Mouse (Mus musculus) lung, embryonic 16.5 days (tissue): ENCODE measurements at regions not wholly inside any gene's neighbourhood (a gene's known extent, or its start where the extent isn't known, plus 50 kb on each side); places are given as distances from the start of the nearest gene placed in this dataset.

Experiments
- ATAC-seq: fragments of 200-750 bp; cut with Nextera tagmentation; 2 replicates; pipeline ENCODE4 v1.8.0; 2017; ENCODE audit warnings: low read depth, mild to moderate bottlenecking, moderate library complexity
- H3K27ac ChIP-seq: fragments of 300-500 bp; sonication (generic); 2 replicates; pipeline ENCODE4 v1.5.1; 2014; ENCODE audit warnings: mild to moderate bottlenecking, control low read depth, low read length
- H3K27me3 ChIP-seq: fragments of 300-500 bp; sonication (generic); 2 replicates; pipeline ENCODE4 v1.6.1; 2014; ENCODE audit warnings: low read depth, low read length, mixed read lengths; ENCODE audit not compliant: control insufficient read depth, insufficient read depth
- H3K36me3 ChIP-seq: fragments of 300-500 bp; sonication (generic); 2 replicates; pipeline ENCODE4 v1.6.1; 2014; ENCODE audit warnings: low read length; ENCODE audit not compliant: control insufficient read depth, insufficient read depth
- H3K4me1 ChIP-seq: fragments of 300-500 bp; sonication (generic); replicated peaks from 2 replicates; pipeline ENCODE4 v1.6.1; 2014; ENCODE audit warnings: low read length, mixed read lengths; ENCODE audit not compliant: control insufficient read depth, insufficient read depth
- H3K4me2 ChIP-seq: fragments of 300-500 bp; sonication (generic); 2 replicates; pipeline ENCODE4 v1.6.1; 2014; ENCODE audit warnings: low read depth, low read length, control low read depth
- H3K4me3 ChIP-seq: fragments of 300-500 bp; sonication (generic); 2 replicates; pipeline ENCODE4 v1.5.1; 2014; ENCODE audit warnings: mild to moderate bottlenecking, low read length, control low read depth
- H3K9ac ChIP-seq: fragments of 300-500 bp; sonication (generic); 2 replicates; pipeline ENCODE4 v1.6.1; 2014; ENCODE audit warnings: low read length, control low read depth
- H3K9me3 ChIP-seq: fragments of 300-500 bp; sonication (generic); 2 replicates; pipeline ENCODE4 v1.6.1; 2016; ENCODE audit warnings: low read length; ENCODE audit not compliant: control insufficient read depth
- WGBS: fragments of 180-500 bp; shearing (Covaris S2); extraction: QIAGEN DNeasy Blood & Tissue Kit; methylation state at CpG from one replicate; pipeline ENCODE4 v1.1.7; 2014; 5-methylcytosine and 5-hydroxymethylcytosine counted together

GRCm38 (mm10) chr14:76927245-76927806 lies 109.2 kb upstream of the Ccdc122 start:
- no peak overlapping the region for H3K27ac ChIP-seq
- ATAC-seq, result no peak
- H3K4me2 ChIP-seq, result no peak overlapping the region
- no peak overlapping the region for H3K9ac ChIP-seq
- no peaks in the 10 kb centered on the region for H3K27me3 ChIP-seq
- no peak overlapping the region for H3K4me3 ChIP-seq
- H3K36me3 ChIP-seq, result no peaks in the 10 kb centered on the region
- H3K4me1 ChIP-seq, result peaks cover 6% of the 10 kb centered on the region; the same call in 1 of the 2 replicates
- no peaks in the 10 kb centered on the region for H3K9me3 ChIP-seq
- 74% methylated on average over 5 of the region's 5 CpGs for WGBS

GRCm38 (mm10) chr14:76926416-76926815 lies 110.2 kb upstream of the Ccdc122 start:
- WGBS, result 88% methylated on average over 7 of the region's 7 CpGs
- Histone ChIP-seq H3K9ac (no peak overlapping the region), H3K27ac (no peak overlapping the region), H3K4me1 (peaks cover 5% of the 10 kb centered on the region; the same call in 1 of the 2 replicates), H3K36me3 (no peaks in the 10 kb centered on the region), H3K4me2 (no peak overlapping the region), H3K4me3 (no peak overlapping the region), H3K27me3 (no peaks in the 10 kb centered on the region), H3K9me3 (no peaks in the 10 kb centered on the region)
- no peak for ATAC-seq

- ATAC-seq, result no peak
- no peaks in the 10 kb centered on the region for H3K4me1 ChIP-seq
- H3K36me3 ChIP-seq, result no peaks in the 10 kb centered on the region
- H3K4me3 ChIP-seq, result no peak overlapping the region
- H3K4me2 ChIP-seq, result no peak overlapping the region
- no peak overlapping the region for H3K27ac ChIP-seq
- H3K27me3 ChIP-seq, result no peaks in the 10 kb centered on the region
- H3K9me3 ChIP-seq, result no peaks in the 10 kb centered on the region
- no peak overlapping the region for H3K9ac ChIP-seq
- WGBS, result 70% methylated on average over 6 of the region's 6 CpGs
Observed at GRCm38 (mm10) chr14:76922399-76922939, 114.1 kb upstream of the Ccdc122 start.

- WGBS, result 51% methylated on average over 3 of the region's 3 CpGs
- H3K4me1 ChIP-seq, result no peaks in the 10 kb centered on the region
- H3K4me2 ChIP-seq, result no peak overlapping the region
- no peak overlapping the region for H3K27ac ChIP-seq
- H3K36me3 ChIP-seq, result no peaks in the 10 kb centered on the region
- no peak overlapping the region for H3K9ac ChIP-seq
- H3K9me3 ChIP-seq, result no peaks in the 10 kb centered on the region
- H3K27me3 ChIP-seq, result no peaks in the 10 kb centered on the region
- H3K4me3 ChIP-seq, result no peak overlapping the region
- no peak for ATAC-seq
Observed at GRCm38 (mm10) chr14:76918091-76918490, 118.5 kb upstream of the Ccdc122 start.

GRCm38 (mm10) chr14:76917139-76917929 lies 119.2 kb upstream of the Ccdc122 start:
- no peak overlapping the region for H3K27ac ChIP-seq
- 63% methylated on average over 10 of the region's 10 CpGs for WGBS
- no peaks in the 10 kb centered on the region for H3K36me3 ChIP-seq
- H3K4me2 ChIP-seq, result no peak overlapping the region
- H3K4me1 ChIP-seq, result peaks cover 5% of the 10 kb centered on the region; the same call in 1 of the 2 replicates
- no peak overlapping the region for H3K9ac ChIP-seq
- H3K4me3 ChIP-seq, result no peak overlapping the region
- no peak for ATAC-seq
- H3K27me3 ChIP-seq, result no peaks in the 10 kb centered on the region
- no peaks in the 10 kb centered on the region for H3K9me3 ChIP-seq

- no peaks in the 10 kb centered on the region for H3K9me3 ChIP-seq
- H3K27ac ChIP-seq, result no peak overlapping the region
- WGBS, result 81% methylated on average over 3 of the region's 3 CpGs
- no peak overlapping the region for H3K4me2 ChIP-seq
- H3K27me3 ChIP-seq, result no peaks in the 10 kb centered on the region
- H3K4me1 ChIP-seq, result peaks cover 5% of the 10 kb centered on the region; the same call in 1 of the 2 replicates
- no peaks in the 10 kb centered on the region for H3K36me3 ChIP-seq
- no peak overlapping the region for H3K4me3 ChIP-seq
- no peak overlapping the region for H3K9ac ChIP-seq
- ATAC-seq, result peak; percentile 34
Observed at GRCm38 (mm10) chr14:76913850-76914249, 122.7 kb upstream of the Ccdc122 start.

GRCm38 (mm10) chr14:76912301-76913001 lies 124.1 kb upstream of the Ccdc122 start:
- H3K27ac ChIP-seq, result peak overlapping the region; percentile 4; the same call in 1 of the 2 replicates
- H3K4me3 ChIP-seq, result no peak overlapping the region
- H3K9me3 ChIP-seq, result no peaks in the 10 kb centered on the region
- no peaks in the 10 kb centered on the region for H3K36me3 ChIP-seq
- WGBS, result 31% methylated on average over 8 of the region's 8 CpGs
- ATAC-seq, result no peak
- H3K27me3 ChIP-seq, result no peaks in the 10 kb centered on the region
- H3K9ac ChIP-seq, result no peak overlapping the region
- H3K4me2 ChIP-seq, result no peak overlapping the region
- H3K4me1 ChIP-seq, result peaks cover 5% of the 10 kb centered on the region

- Histone ChIP-seq H3K27me3 (no peaks in the 10 kb centered on the region), H3K4me1 (peaks cover 5% of the 10 kb centered on the region), H3K9ac (no peak overlapping the region), H3K4me2 (no peak overlapping the region), H3K27ac (no peak overlapping the region), H3K9me3 (no peaks in the 10 kb centered on the region), H3K4me3 (no peak overlapping the region), H3K36me3 (no peaks in the 10 kb centered on the region)
- no peak for ATAC-seq
- WGBS, result 87% methylated on average over 5 of the region's 5 CpGs
Observed at GRCm38 (mm10) chr14:76911271-76911670, 125.3 kb upstream of the Ccdc122 start.

- WGBS, result 87% methylated on average over 5 of the region's 5 CpGs
Observed at GRCm38 (mm10) chr14:76910186-76910585, 126.4 kb upstream of the Ccdc122 start.

More at GRCm38 (mm10) chr14:76910186-76910585, 126.4 kb upstream of the Ccdc122 start:
- Histone ChIP-seq H3K4me3 (no peak overlapping the region), H3K9me3 (no peaks in the 10 kb centered on the region), H3K4me1 (peaks cover 5% of the 10 kb centered on the region), H3K27ac (no peak overlapping the region), H3K4me2 (no peak overlapping the region), H3K9ac (no peak overlapping the region), H3K36me3 (no peaks in the 10 kb centered on the region), H3K27me3 (no peaks in the 10 kb centered on the region)
- no peak for ATAC-seq
